Mouse (Mus musculus) liver, embryonic 16.5 days (tissue): ENCODE data around the gene Smyd3. TPM values are rescaled to one million over a fixed set of nuclear protein-coding genes. Genes with fewer than 3 reads are reported as not detected.

Source experiments
- ATAC-seq: fragments of 200-750 bp; cut with Nextera tagmentation; 2 replicates; pipeline ENCODE4 v1.8.0; 2017; ENCODE audit warnings: low read depth, mild to moderate bottlenecking, moderate number of reproducible peaks, moderate library complexity
- H3K27ac ChIP-seq: fragments of 300-500 bp; sonication (generic); 2 replicates; pipeline ENCODE4 v1.5.1; 2014; ENCODE audit warnings: mild to moderate bottlenecking, low read length
- H3K27me3 ChIP-seq: fragments of 300-500 bp; sonication (generic); 2 replicates; pipeline ENCODE4 v1.6.1; 2014; ENCODE audit warnings: low read depth, low read length, mixed read lengths; ENCODE audit not compliant: control insufficient read depth, insufficient read depth
- H3K36me3 ChIP-seq: fragments of 300-500 bp; sonication (generic); 2 replicates; pipeline ENCODE4 v1.6.1; 2014; ENCODE audit warnings: mild to moderate bottlenecking; ENCODE audit not compliant: control insufficient read depth, insufficient read depth
- H3K4me1 ChIP-seq: fragments of 300-500 bp; sonication (generic); 2 replicates; pipeline ENCODE4 v1.6.1; 2014; ENCODE audit warnings: low read depth, low read length, mixed read lengths; ENCODE audit not compliant: control insufficient read depth
- H3K4me2 ChIP-seq: fragments of 300-500 bp; sonication (generic); 2 replicates; pipeline ENCODE4 v1.6.1; 2014; ENCODE audit warnings: low read depth, low read length, mixed read lengths
- H3K4me3 ChIP-seq: fragments of 300-500 bp; sonication (generic); 2 replicates; pipeline ENCODE4 v1.5.1; 2014; ENCODE audit warnings: low read depth, mild to moderate bottlenecking, low read length
- H3K9ac ChIP-seq: fragments of 300-500 bp; sonication (generic); 2 replicates; pipeline ENCODE4 v1.6.1; 2014; ENCODE audit warnings: low read depth, low read length
- H3K9me3 ChIP-seq: fragments of 300-500 bp; sonication (generic); replicated peaks from 2 replicates; pipeline ENCODE4 v1.6.1; 2016; ENCODE audit warnings: low read length; ENCODE audit not compliant: control insufficient read depth
- WGBS: fragments of 180-500 bp; shearing (Covaris S2); extraction: QIAGEN DNeasy Blood & Tissue Kit; methylation state at CpG from one replicate; pipeline ENCODE4 v1.1.7; 2014; ENCODE audit not compliant: insufficient replicate concordance; 5-methylcytosine and 5-hydroxymethylcytosine counted together
- polyA plus RNA-seq: library from polyadenylated mRNA; unstranded; fragments of >200 nt; fragmentation: Nextera tagmentation; extraction: Ambion mirVana; gene quantifications from 2 replicates; pipeline ENCODE4 v1.2.1, GENCODE M21; 2015

Gene Smyd3
- polyA plus RNA-seq, 1 experiment from 2014 or later: 6.4 TPM

- no peak overlapping the region for H3K4me2 ChIP-seq
- no peak for ATAC-seq
- H3K9me3 ChIP-seq: no peaks in the 10 kb centered on the region
- H3K4me3 ChIP-seq: no peak overlapping the region
- no peaks in the 10 kb centered on the region for H3K27me3 ChIP-seq
- H3K9ac ChIP-seq: no peak overlapping the region
- H3K27ac ChIP-seq: no peak overlapping the region
- no peaks in the 10 kb centered on the region for H3K36me3 ChIP-seq
- 55% methylated on average over 3 of the region's 3 CpGs for WGBS
- no peaks in the 10 kb centered on the region for H3K4me1 ChIP-seq
Measured at GRCm38 (mm10) chr1:179254531-179254930, 263.3 kb downstream of the Smyd3 start.

- ATAC-seq: no peak
- no peak overlapping the region for H3K4me2 ChIP-seq
- 65% methylated on average over 4 of the region's 4 CpGs for WGBS
- no peak overlapping the region for H3K27ac ChIP-seq
- H3K9me3 ChIP-seq: no peaks in the 10 kb centered on the region
- H3K4me1 ChIP-seq: no peaks in the 10 kb centered on the region
- H3K9ac ChIP-seq: no peak overlapping the region
- no peak overlapping the region for H3K4me3 ChIP-seq
- H3K27me3 ChIP-seq: no peaks in the 10 kb centered on the region
- H3K36me3 ChIP-seq: no peaks in the 10 kb centered on the region
Measured at GRCm38 (mm10) chr1:179252611-179253010, 265.2 kb downstream of the Smyd3 start.

GRCm38 (mm10) chr1:179250388-179250787, 267.5 kb downstream of the Smyd3 start:
- H3K4me3 ChIP-seq: no peak overlapping the region
- H3K4me2 ChIP-seq: no peak overlapping the region
- H3K9ac ChIP-seq: no peak overlapping the region
- no peaks in the 10 kb centered on the region for H3K27me3 ChIP-seq
- ATAC-seq: no peak
- WGBS: 81% methylated on average over 3 of the region's 3 CpGs
- no peak overlapping the region for H3K27ac ChIP-seq
- H3K4me1 ChIP-seq: no peaks in the 10 kb centered on the region
- H3K36me3 ChIP-seq: no peaks in the 10 kb centered on the region
- H3K9me3 ChIP-seq: no peaks in the 10 kb centered on the region

- Histone ChIP-seq H3K4me1 (no peaks in the 10 kb centered on the region), H3K27ac (no peak overlapping the region), H3K4me3 (no peak overlapping the region), H3K27me3 (no peaks in the 10 kb centered on the region), H3K9ac (no peak overlapping the region), H3K36me3 (no peaks in the 10 kb centered on the region), H3K9me3 (no peaks in the 10 kb centered on the region), H3K4me2 (no peak overlapping the region)
- WGBS: 83% methylated on average over 8 of the region's 8 CpGs
- no peak for ATAC-seq
Measured at GRCm38 (mm10) chr1:179243554-179243953, 274.3 kb downstream of the Smyd3 start.

GRCm38 (mm10) chr1:179240663-179241279, 277.1 kb downstream of the Smyd3 start:
- ATAC-seq: no peak
- no peak overlapping the region for H3K9ac ChIP-seq
- H3K4me1 ChIP-seq: no peaks in the 10 kb centered on the region; the same call in 1 of the 2 replicates
- H3K9me3 ChIP-seq: no peaks in the 10 kb centered on the region
- H3K4me3 ChIP-seq: no peak overlapping the region
- H3K36me3 ChIP-seq: no peaks in the 10 kb centered on the region
- H3K27ac ChIP-seq: no peak overlapping the region
- H3K4me2 ChIP-seq: no peak overlapping the region
- 52% methylated on average over 6 of the region's 6 CpGs for WGBS
- H3K27me3 ChIP-seq: no peaks in the 10 kb centered on the region

GRCm38 (mm10) chr1:179238639-179239038, 279.2 kb downstream of the Smyd3 start:
- no peaks in the 10 kb centered on the region for H3K36me3 ChIP-seq
- H3K9ac ChIP-seq: no peak overlapping the region
- H3K4me2 ChIP-seq: no peak overlapping the region
- no peak overlapping the region for H3K27ac ChIP-seq
- no peaks in the 10 kb centered on the region for H3K27me3 ChIP-seq
- WGBS: 75% methylated on average over 2 of the region's 2 CpGs
- no peak overlapping the region for H3K4me3 ChIP-seq
- H3K4me1 ChIP-seq: no peaks in the 10 kb centered on the region; the same call in 1 of the 2 replicates
- ATAC-seq: no peak
- no peaks in the 10 kb centered on the region for H3K9me3 ChIP-seq

GRCm38 (mm10) chr1:179237989-179238388, 279.9 kb downstream of the Smyd3 start:
- ATAC-seq: no peak
- Histone ChIP-seq H3K4me2 (no peak overlapping the region), H3K4me1 (no peaks in the 10 kb centered on the region; the same call in 1 of the 2 replicates), H3K4me3 (no peak overlapping the region), H3K9me3 (no peaks in the 10 kb centered on the region), H3K27ac (no peak overlapping the region), H3K9ac (no peak overlapping the region), H3K36me3 (no peaks in the 10 kb centered on the region), H3K27me3 (no peaks in the 10 kb centered on the region)
- 41% methylated on average over 7 of the region's 7 CpGs for WGBS

- Histone ChIP-seq H3K4me1 (no peaks in the 10 kb centered on the region; the same call in 1 of the 2 replicates), H3K4me2 (no peak overlapping the region), H3K27ac (0 out of 2 replicates have a peak overlapping the region, but pooled peaks have one; percentile 16), H3K9ac (no peak overlapping the region), H3K9me3 (no peaks in the 10 kb centered on the region), H3K36me3 (no peaks in the 10 kb centered on the region), H3K4me3 (no peak overlapping the region), H3K27me3 (no peaks in the 10 kb centered on the region)
- WGBS: 57% methylated on average over 8 of the region's 8 CpGs
- ATAC-seq: peak; percentile 94
Measured at GRCm38 (mm10) chr1:179236217-179236840, 281.5 kb downstream of the Smyd3 start.
